Mouse (Mus musculus) cerebellum, adult (tissue): ENCODE data around the gene Bbip1.

Source experiments
- ATAC-seq: cut with Nextera tagmentation; 2 replicates; pipeline ENCODE4 v1.9.2; 2017; ENCODE audit warnings: mild to moderate bottlenecking, moderate library complexity, mixed read lengths; ENCODE audit not compliant: insufficient number of reproducible peaks, low FRiP score, low TSS enrichment

Bbip1 gene

DNA sequence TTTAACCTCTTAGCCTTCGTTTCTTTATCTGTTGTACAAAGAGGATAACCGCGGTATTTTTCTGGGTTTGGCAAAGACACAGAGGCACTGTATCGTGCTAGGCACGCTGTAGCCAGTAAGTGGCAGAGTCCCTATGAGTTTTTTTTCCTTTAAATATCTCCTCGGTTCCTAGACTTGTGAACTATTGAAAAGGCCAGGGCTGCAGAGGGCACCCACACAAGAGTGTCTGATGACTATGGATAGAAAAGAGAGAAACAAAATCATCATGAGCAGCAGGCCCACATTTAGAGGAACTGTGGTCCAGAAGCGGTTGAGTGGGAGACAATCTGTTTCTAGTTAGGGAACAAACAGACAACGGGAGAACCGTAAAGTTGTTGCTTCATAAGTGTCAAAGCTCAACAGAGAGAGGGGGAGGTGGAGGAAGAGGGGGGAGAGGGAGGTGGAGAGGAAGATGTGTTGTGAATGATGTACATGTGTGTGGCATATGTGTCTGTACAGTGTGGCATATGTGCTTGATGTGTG, 51.5 kb downstream of the Bbip1 start:
- no peak for ATAC-seq

DNA sequence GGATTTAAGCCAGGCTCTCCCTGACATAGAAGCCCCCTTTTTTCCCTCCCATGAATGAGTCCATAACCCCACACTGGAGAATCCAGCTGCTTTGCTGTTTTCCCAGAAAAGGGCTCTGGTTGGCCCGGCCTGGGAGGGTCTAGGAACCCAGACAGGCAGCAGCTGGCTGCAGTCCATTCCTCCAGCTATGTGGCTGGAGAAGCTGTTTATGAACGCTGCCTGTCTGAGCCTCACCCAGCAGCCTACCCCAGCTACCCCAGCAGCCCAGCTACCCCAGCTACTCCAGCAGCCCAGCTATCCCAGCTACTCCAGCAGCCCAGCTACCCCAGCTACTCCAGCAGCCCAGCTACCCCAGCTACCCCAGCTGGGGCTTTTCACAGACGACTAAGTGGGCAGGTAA, 52.4 kb downstream of the Bbip1 start, which contains the start of gene Pdcd4:
Pdcd4 (plus strand) TSS at position 171 of the 400 bp plus-strand sequence.
- ATAC-seq: no peak

GRCm38 (mm10) chr19:53891569-53891968, 52.9 kb downstream of the Bbip1 start:
- ATAC-seq: no peak

DNA sequence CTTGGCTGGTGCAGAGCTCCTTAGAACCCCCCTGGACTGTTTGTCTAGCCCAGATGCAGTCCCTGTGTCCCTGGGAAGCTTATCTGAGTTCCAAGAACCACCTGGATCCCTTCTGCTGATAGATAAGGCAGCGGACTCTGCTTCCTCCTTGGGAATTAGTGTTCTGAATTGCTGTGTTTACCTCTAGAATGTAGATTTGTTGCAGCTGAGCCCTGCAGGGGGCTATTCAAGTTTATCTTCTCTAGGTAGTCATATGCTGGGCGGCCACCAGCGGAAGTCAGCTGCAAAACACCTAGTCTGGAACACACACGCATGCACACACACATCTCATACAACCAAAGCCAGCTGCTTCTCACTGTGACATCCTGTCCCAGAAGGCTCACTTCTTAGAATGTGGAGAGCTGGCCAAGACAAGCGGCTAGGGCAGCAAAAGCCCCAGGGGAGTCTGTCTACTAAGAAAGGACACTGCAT, 53.6 kb downstream of the Bbip1 start:
- no peak for ATAC-seq

DNA sequence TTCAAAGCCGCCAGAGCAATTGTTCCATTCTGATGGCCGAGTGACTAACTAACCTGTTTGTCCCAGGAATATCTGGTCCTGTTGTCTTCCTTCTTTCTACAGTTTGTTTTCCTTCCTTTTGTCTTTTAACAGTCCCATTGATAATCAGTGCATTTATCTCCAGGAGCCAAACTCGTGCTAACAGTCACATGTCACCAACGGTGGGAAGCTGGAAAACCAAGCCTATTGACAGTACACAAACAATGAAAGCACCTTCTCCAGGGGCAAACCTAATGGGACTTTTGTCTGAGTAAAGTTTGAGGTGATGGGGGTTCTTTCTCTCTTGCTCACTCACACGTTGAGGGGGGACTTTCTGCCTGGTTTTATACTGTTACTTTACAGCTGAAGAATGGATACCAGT, 54.2 kb downstream of the Bbip1 start:
- no peak for ATAC-seq

- ATAC-seq: no peak
These were observed 54.9 kb downstream of the Bbip1 start for GRCm38 (mm10) chr19:53889555-53889954.

DNA sequence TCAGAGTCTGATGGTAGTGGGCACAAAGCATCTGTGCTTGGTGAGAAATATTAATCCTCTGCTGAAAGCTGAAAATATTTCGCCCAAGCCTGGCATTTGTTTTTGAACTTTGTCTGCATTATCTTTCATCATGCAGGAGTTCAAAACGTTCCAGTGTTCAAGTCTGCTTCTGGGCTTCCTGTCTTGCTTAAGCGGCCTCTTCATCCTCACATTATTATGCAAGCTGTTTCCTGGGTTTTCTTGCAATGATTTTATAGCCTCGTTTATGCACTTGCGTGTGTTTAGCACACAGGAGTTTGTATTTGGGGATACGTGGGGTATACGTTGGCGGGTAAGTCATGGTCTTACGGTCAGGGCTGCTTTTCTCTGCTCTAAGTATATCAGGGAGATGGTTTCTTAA, 56.1 kb downstream of the Bbip1 start:
- ATAC-seq: no peak

- ATAC-seq: no peak
These were observed 56.6 kb downstream of the Bbip1 start for GRCm38 (mm10) chr19:53887822-53888221.

GRCm38 (mm10) chr19:53886576-53887370, 57.7 kb downstream of the Bbip1 start:
- ATAC-seq: peak; percentile 56

GRCm38 (mm10) chr19:53885450-53885849, 59.0 kb downstream of the Bbip1 start:
- no peak for ATAC-seq

GRCm38 (mm10) chr19:53881786-53882185, 62.6 kb downstream of the Bbip1 start:
- ATAC-seq: no peak

DNA sequence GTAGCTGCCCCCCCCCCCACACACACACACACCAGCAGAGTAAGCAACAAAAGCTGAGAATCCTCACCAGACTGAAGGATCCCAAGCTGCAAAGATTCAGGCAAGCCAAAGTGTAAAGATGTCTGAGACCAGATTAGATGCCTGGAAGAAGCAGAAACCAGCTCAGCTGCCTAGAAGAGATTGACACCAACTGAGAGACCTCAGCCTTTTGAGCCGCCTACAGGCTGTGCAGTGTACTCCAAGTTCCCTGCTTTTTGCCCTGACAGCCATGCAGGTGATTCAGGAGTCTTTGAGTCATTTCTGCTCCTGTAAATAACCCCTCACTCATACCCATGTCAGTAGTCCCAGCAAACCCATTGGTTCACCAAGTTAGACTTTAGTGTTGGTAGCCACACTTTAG, 64.0 kb downstream of the Bbip1 start:
- ATAC-seq: no peak
